ENCODE assay signal across 8 mouse cellular contexts in genomic region chr13:113734134-113734794, GRCm38 (mm10).
DNase-seq lines count a peak whose midpoint lies in the region; ATAC-seq and TF ChIP-seq lines count a peak whose summit lies in the region.

No protein-coding gene starts in this region.

- H3K9me3 ChIP-seq in limb, embryonic 12.5 days, result no peaks in the 10 kb centered on the region
- H3K9me3 ChIP-seq in limb, embryonic 10.5 days (replicated peaks), result no peaks in the 10 kb centered on the region
- no peaks in the 10 kb centered on the region for H3K9me3 ChIP-seq in embryonic facial prominence, embryonic 12.5 days
- H3K9me3 ChIP-seq in midbrain, embryonic 16.5 days (replicated peaks; ENCODE audit: control insufficient read depth, low read length, poor library complexity, severe bottlenecking), result no peaks in the 10 kb centered on the region

- H3K27ac ChIP-seq in limb, embryonic 12.5 days, result no peak overlapping the region
- no peak overlapping the region for H3K27ac ChIP-seq in limb, embryonic 10.5 days
- 0 out of 2 replicates have a peak overlapping the region, but pooled peaks have one; percentile 41 for H3K27ac ChIP-seq in embryonic facial prominence, embryonic 12.5 days
- peak overlapping the region; percentile 77 for H3K27ac ChIP-seq in layer of hippocampus, adult 2 months
- peak overlapping the region; percentile 82 for H3K27ac ChIP-seq in midbrain, embryonic 16.5 days (ENCODE audit: low read length)

- H3K4me2 ChIP-seq in limb, embryonic 12.5 days, result no peak overlapping the region
- no peak overlapping the region for H3K4me2 ChIP-seq in embryonic facial prominence, embryonic 12.5 days (replicated peaks)
- peak overlapping the region; percentile 4; the same call in 1 of the 2 replicates for H3K4me2 ChIP-seq in midbrain, embryonic 16.5 days (ENCODE audit: low read length)

- H3K4me3 ChIP-seq in limb, embryonic 12.5 days (replicated peaks), result no peak overlapping the region
- H3K4me3 ChIP-seq in limb, embryonic 10.5 days, result no peak overlapping the region
- H3K4me3 ChIP-seq in embryonic facial prominence, embryonic 12.5 days, result no peak overlapping the region
- H3K4me3 ChIP-seq in layer of hippocampus, adult 2 months, result no peak overlapping the region
- H3K4me3 ChIP-seq in midbrain, embryonic 16.5 days (ENCODE audit: low read depth, low read length), result no peak overlapping the region

- no peak for TF ChIP-seq CTCF in layer of hippocampus, adult 2 months (conservative IDR thresholded peaks at IDR 0.05)

- H3K9ac ChIP-seq in limb, embryonic 12.5 days (replicated peaks), result no peak overlapping the region
- no peak overlapping the region for H3K9ac ChIP-seq in embryonic facial prominence, embryonic 12.5 days
- H3K9ac ChIP-seq in midbrain, embryonic 16.5 days (ENCODE audit: low read depth, low read length), result no peak overlapping the region

- no peak for DNase-seq in limb, embryonic 10.5 days (ENCODE audit: low spot score)
- peak; percentile 33 to 79 for DNase-seq in layer of hippocampus, adult 2 months (ENCODE audit: low spot score in 2 of 2)
- no peak for DNase-seq in ovary, adult 18-20 months (ENCODE audit: low spot score)
- no peak for DNase-seq in urinary bladder, adult 18-20 months (ENCODE audit: low spot score in 2 of 2)
- no peak for DNase-seq in gastrocnemius, adult 18-20 months (ENCODE audit: low spot score)

- peaks cover 18% of the 10 kb centered on the region for H3K4me1 ChIP-seq in limb, embryonic 12.5 days (replicated peaks)
- H3K4me1 ChIP-seq in limb, embryonic 10.5 days, result peaks cover 16% of the 10 kb centered on the region; the same call in 1 of the 2 replicates
- peaks cover 9% of the 10 kb centered on the region for H3K4me1 ChIP-seq in embryonic facial prominence, embryonic 12.5 days
- peaks cover 21% of the 10 kb centered on the region for H3K4me1 ChIP-seq in midbrain, embryonic 16.5 days (ENCODE audit: control insufficient read depth, insufficient read depth, low read length)

- 0 out of 2 replicates have a peak, but pooled peaks have one; percentile 20 for ATAC-seq in limb, embryonic 12.5 days (ENCODE audit: insufficient number of reproducible peaks, insufficient read depth, low FRiP score, low TSS enrichment, low read depth)
- no peak for ATAC-seq in embryonic facial prominence, embryonic 12.5 days (ENCODE audit: insufficient number of reproducible peaks, insufficient read depth, low FRiP score, low TSS enrichment)
- ATAC-seq in midbrain, embryonic 16.5 days, result peak; percentile 96

- H3K36me3 ChIP-seq in limb, embryonic 12.5 days, result no peaks in the 10 kb centered on the region
- H3K36me3 ChIP-seq in limb, embryonic 10.5 days, result no peaks in the 10 kb centered on the region
- H3K36me3 ChIP-seq in embryonic facial prominence, embryonic 12.5 days, result no peaks in the 10 kb centered on the region
- H3K36me3 ChIP-seq in midbrain, embryonic 16.5 days (ENCODE audit: control insufficient read depth, insufficient read depth, low read length), result no peaks in the 10 kb centered on the region

- H3K27me3 ChIP-seq in limb, embryonic 12.5 days, result no peaks in the 10 kb centered on the region
- no peaks in the 10 kb centered on the region for H3K27me3 ChIP-seq in limb, embryonic 10.5 days (ENCODE audit: low read depth, poor library complexity, severe bottlenecking)
- no peaks in the 10 kb centered on the region for H3K27me3 ChIP-seq in embryonic facial prominence, embryonic 12.5 days
- no peaks in the 10 kb centered on the region for H3K27me3 ChIP-seq in midbrain, embryonic 16.5 days (ENCODE audit: control insufficient read depth, insufficient read depth, low read depth, low read length)

- 31% methylated on average over 5 of the region's 5 CpGs for WGBS in limb, embryonic 12.5 days
- 46% methylated on average over 5 of the region's 5 CpGs for WGBS in limb, embryonic 10.5 days
- 27% methylated on average over 5 of the region's 5 CpGs for WGBS in embryonic facial prominence, embryonic 12.5 days
- WGBS in midbrain, embryonic 16.5 days, result 15% methylated on average over 5 of the region's 5 CpGs

Comparison
In these comparisons a context has a peak if more than half of its experiments do, and no peak if none do; other contexts are left out.
1. H3K27ac ChIP-seq: peak in embryonic facial prominence, embryonic 12.5 days (single experiment), layer of hippocampus, adult 2 months (single experiment) and midbrain, embryonic 16.5 days (single experiment); none in limb, embryonic 12.5 days (single experiment) and limb, embryonic 10.5 days (single experiment).
2. DNase-seq: peak in layer of hippocampus, adult 2 months (2 of 2); none in limb, embryonic 10.5 days (single experiment), ovary, adult 18-20 months (single experiment), urinary bladder, adult 18-20 months (0 of 2) and gastrocnemius, adult 18-20 months (single experiment).